Mouse (Mus musculus): ENCODE measurements around the gene Lfng.

The Lfng gene

DNA sequence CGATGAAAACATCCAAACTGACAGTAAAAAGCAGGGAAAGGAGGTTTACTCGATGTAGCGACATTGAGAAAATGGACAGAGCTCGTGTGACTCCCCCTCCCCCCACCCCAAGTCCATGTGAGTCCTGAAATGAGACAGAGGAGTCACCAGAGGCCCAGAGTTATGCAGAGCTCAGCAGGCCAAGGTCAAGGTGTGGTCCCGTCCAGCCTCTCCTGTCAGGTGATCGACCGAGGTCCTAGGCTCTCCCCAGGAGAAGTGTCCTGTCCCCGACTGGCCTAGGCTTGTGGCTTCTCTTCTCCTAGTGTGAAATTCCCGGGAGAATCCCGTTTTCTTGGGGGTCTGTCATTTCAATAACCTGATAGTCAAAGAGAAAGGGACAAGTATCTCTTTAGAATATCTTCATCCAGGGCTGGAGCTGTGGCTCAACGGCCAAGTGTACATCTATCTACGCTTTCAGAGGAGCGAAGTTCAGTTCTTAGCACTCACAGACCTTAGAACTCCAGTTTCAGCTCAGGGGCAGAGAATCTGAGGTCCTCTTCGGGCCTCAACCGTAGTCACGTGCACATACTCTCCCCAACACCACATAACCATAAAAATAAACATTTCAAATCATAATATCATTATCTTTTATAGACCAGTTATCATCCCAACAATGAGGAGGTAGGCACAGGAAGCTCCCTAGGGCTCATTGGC lies 17.9 kb upstream of the Lfng start:
- no peak for DNase-seq (ENCODE audit: low read depth, low spot score)

DNA sequence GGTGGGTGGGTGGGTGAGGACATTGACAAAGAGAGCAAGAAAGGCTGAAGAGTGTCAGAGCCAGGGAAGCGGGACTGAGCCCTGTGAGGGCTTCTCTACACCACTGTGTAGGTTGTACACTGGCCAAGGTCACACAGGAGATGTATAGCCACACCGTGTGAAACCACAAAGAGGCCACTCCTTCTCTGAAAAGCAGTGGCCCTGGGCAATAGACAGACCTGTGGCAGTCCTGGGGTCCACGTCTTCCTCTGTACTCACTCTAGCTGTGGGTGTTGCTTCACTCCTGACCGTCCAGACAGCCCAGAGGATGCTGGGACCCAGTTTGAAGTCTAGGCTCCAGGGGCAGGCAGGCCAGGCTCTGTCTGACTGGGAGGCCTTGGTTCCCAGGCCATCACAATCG lies 12.3 kb upstream of the Lfng start:
- DNase-seq (ENCODE audit: low read depth, low spot score): no peak

GRCm38 (mm10) chr5:140596426-140596825 lies 10.7 kb upstream of the Lfng start:
- no peak for DNase-seq (ENCODE audit: low read depth, low spot score)

GRCm38 (mm10) chr5:140596927-140597588 lies 10.1 kb upstream of the Lfng start:
- no peak for DNase-seq (ENCODE audit: low read depth, low spot score)

- no peak for DNase-seq (ENCODE audit: low read depth, low spot score)
Measured at GRCm38 (mm10) chr5:140597787-140598186, 9.3 kb upstream of the Lfng start.

DNA sequence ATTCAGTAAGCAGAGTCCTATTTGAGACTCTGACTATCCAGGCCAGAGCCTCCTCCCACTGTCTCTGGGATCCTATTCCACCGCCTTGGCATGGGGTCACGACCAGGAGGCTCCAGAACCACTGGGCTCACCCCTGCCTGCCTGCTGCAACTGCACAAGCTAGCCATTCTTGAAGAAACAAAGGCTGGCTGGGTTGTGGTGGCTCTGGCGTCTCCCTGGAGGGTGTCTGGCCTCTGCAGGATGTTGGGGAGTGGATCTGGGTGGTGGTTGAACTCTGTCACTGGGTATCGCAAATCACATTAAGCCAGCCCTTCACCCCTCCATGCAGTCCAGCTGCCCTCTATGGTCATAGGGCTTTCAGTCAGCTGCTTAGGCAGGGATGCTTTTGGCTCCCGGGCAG lies 7.2 kb upstream of the Lfng start:
- DNase-seq (ENCODE audit: low read depth, low spot score): no peak

DNA sequence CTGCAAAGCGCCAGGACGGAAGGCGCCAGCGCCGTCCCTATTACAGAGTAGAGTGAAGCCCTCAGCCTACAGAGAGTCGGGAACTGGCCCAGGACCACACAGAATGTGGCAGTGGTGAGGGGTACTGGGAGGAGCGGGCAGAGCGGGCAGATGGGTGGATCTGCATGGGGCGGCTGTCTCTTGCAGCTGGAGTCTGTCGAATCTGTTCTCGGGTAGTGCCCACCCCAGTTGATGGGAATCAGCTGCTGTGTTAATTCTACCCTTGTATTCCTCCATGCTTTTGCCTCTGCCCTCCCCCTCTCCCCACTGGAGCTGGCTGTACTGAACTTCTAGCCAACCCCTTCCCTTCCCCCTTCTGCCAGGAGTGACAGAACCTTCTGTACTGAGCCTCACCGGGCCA lies 5.4 kb upstream of the Lfng start:
- DNase-seq (ENCODE audit: low read depth, low spot score): no peak

GRCm38 (mm10) chr5:140602540-140602939 lies 4.6 kb upstream of the Lfng start:
- no peak for DNase-seq (ENCODE audit: low read depth, low spot score)

- no peak for DNase-seq (ENCODE audit: low read depth, low spot score)
Measured at GRCm38 (mm10) chr5:140604386-140604785, 2.7 kb upstream of the Lfng start.

- peak; percentile 56 for DNase-seq (ENCODE audit: low read depth, low spot score)
Measured at GRCm38 (mm10) chr5:140605228-140605627, 1.9 kb upstream of the Lfng start.

- DNase-seq (ENCODE audit: low read depth, low spot score): peak; percentile 52
Measured at GRCm38 (mm10) chr5:140606386-140606785, 734 bp upstream of the Lfng start.

DNA sequence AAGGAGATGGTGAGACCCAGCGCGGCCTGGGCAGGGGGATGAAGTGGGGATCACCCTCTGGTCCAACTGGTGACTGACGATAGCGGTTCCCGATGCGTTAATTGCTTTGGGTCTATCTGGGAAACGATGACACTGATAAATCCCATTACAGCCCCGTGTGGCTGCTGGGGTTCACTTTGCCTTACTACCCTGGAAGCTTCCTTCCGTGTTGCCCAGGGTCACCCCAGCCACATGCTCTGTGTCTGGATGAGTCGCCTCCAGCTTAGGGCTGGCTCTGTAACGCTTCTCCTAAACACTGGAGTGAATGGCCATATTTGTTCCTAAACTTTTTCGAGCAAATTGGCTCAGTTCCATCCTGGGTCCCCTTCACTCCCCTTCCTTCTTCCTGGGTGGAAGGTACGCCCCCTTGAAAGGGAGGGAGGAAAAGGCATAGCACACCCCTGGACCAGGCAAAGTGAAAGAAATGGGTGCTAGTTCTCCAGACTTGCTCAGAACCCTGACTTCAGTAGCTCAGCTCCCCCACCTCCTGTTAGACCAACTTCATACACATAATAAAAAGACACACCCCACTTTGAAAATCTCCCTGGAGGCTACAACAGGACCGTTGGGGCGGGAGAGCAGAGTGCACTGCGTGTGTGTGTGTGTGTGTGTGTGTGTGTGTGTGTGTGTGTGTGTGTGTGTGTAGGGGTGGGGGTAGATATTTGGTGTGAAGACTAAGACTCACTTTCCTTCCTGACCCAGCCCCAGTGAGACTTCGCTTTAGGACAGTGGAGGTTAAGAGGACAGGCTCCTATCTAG lies 915 bp downstream of the Lfng start:
- DNase-seq (ENCODE audit: low read depth, low spot score): no peak

GRCm38 (mm10) chr5:140608634-140609015 lies 1.5 kb downstream of the Lfng start:
- DNase-seq (ENCODE audit: low read depth, low spot score): peak; percentile 59

GRCm38 (mm10) chr5:140609511-140610272 lies 2.6 kb downstream of the Lfng start:
- DNase-seq (ENCODE audit: low read depth, low spot score): no peak

DNA sequence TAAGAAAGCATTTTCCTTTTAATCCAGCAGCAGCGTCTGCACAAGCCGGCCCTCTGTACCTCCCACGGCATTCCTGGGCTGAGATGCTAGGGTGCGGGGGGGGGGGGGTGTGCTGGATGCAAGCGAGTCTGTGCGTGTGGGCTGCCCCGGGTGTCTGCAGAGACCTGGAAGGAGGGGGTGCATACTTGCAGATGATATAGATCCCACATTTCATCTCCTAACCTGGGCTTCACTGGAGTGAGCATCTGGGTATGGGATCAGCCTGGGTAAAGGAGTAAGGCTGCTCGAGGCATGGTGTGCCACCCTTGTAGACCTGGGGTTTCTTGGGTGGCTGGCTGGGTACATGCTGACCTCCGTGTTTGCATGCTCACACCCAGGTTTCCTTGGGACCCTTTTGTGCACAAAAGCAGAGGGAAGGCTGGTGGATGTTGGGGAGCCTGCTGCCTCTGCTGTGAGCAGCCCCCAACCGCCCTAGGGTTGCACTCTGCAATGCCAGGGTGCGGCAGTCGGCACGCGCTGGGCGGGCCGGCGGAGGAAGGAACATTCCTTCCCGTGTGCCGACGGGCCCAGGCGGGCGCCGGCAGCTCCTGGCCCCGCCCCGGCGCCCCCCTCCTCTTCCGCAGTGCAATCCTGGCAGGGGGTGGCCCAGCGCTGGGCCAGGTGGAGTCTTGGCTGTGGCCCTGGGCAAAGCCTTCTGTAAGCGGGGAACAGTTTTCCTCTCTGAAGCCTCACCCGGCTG lies 3.3 kb downstream of the Lfng start:
- DNase-seq (ENCODE audit: low read depth, low spot score): peak; percentile 50

DNA sequence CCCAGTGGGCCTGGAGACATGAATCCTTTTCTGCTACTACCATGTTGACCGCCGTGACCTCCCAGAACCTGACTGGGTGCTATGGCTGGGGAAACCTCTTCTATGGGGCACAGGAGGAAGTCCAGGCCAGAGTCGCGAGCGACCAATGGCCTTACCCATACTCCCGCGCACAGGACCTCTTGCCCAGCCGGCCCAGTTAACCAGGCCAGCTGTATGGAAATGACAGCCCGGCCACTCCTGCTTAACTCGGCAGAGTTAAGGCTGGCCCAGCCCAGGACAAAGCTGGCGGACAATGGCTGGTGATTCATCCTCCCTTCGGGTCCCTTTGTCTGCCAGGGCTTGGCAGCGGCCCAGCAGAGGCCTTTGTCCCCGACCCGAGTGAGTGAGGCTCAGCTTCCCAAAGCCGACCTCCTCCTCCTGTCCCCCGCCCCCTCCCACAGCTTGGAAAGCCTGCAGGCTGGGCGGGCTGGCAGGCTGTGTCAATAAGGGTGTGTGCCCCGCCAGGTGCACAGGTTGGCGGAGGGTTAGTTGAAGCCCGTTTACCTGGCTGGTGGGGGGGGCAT lies 4.0 kb downstream of the Lfng start:
- DNase-seq (ENCODE audit: low read depth, low spot score): peak; percentile 87

- peak; percentile 68 for DNase-seq (ENCODE audit: low read depth, low spot score)
Measured at GRCm38 (mm10) chr5:140611611-140612185, 4.6 kb downstream of the Lfng start.

DNA sequence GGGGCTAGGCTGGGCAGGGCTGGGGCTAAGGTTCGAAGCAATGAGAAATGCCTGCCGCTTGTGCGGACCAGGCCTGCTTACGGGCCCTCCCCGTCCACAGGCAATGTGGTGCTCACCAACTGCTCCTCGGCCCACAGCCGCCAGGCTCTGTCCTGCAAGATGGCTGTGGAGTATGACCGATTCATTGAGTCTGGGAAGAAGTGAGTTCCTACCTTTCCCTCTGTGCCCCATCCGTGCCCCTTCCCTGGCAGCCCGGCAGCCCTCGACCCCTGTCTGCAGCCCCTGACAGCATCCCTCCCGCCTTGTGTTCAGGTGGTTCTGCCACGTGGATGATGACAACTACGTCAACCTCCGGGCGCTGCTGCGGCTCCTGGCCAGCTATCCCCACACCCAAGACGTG lies 5.1 kb downstream of the Lfng start:
- DNase-seq (ENCODE audit: low read depth, low spot score): no peak

DNA sequence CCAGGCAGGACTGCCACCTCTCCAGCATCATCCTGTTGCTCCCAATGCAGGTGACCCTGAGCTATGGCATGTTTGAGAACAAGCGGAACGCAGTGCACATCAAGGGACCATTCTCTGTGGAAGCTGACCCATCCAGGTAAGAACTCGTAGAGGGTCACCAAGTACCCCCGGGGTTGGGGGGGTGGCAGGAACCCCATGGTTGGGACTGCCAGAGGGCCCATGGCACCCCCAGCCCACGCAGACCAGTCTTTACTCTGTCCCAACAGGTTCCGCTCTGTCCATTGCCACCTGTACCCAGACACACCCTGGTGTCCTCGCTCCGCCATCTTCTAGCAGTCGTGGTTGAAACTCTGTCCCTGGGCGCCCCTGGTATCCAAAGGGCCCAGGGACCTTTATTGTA lies 7.0 kb downstream of the Lfng start:
- DNase-seq (ENCODE audit: low read depth, low spot score): no peak

DNA sequence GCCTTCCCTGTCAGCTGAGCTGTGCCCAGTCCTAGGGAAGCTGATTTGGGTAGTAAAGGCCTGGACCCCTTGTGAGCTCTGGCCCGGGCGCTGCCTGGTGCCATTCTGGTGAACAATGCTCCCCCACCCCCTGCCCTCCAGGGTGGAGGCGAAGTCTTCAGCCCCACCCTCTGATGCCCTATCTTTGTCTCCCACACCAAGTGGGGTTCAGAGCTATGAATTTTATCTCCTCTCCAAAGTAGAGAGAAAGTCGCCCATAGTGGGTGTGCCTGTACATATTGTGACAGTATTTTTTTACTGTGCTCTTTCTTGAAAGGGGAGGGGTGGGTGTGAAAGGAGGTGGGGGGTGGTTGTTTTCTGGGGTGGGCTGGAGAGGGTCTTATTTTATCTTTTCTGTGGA lies 7.7 kb downstream of the Lfng start:
- no peak for DNase-seq (ENCODE audit: low read depth, low spot score)

Measured in mesoderm, embryonic 11.5 days (tissue).